Mouse (Mus musculus) embryonic fibroblast, embryonic 13.5 days (primary cell): ENCODE data around the gene Sfi1.

Source experiments
- CTCF ChIP-seq: IDR thresholded peaks from 2 replicates; pipeline ENCODE4 v1.5.1; 2011; ENCODE audit warnings: mild to moderate bottlenecking, control low read depth, low read length, moderate library complexity, borderline replicate concordance; ENCODE audit not compliant: insufficient read depth
- POLR2A ChIP-seq: IDR thresholded peaks from 2 replicates; pipeline ENCODE4 v1.6.1; 2011; ENCODE audit warnings: low read depth, mild to moderate bottlenecking, control low read depth, low read length, moderate library complexity

DNA sequence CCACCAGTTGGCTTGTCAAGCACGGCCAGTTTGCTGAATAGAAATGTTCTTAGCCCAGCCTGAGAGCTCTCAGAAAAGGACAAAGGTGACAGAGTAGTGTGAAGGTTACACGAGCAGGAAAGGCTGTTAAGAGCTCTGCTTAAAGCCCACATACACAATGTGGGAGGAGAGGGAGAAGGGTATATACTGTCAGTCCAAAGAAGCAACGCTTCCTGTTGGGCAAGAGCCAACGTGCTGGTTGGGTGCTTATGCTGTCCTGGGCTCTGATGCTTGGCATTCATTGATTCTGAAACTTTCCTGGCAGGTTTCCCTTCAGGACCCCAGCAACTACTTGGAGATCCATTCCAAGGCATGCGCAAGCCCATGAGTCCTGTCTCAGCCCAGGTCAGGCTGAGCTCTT is 42.0 kb upstream of the Sfi1 start:
- TF ChIP-seq CTCF = no peak
- TF ChIP-seq POLR2A = no peak
